Mouse (Mus musculus) kidney, postnatal 4 days (tissue): ENCODE results near the gene Trim65.

Source experiments
- DNase-seq, 2 experiments: peaks; one replicate each; pipeline ENCODE4 v3.0.0; 2021; ENCODE audit warnings: mixed read lengths in 2 of 2

Gene Trim65

GRCm38 (mm10) chr11:116130488-116131205, at the start of gene Trim65:
TSS of gene Trim65 (minus strand) at chr11:116131128.
- DNase-seq, result peak; percentile 93 to 96

GRCm38 (mm10) chr11:116178411-116179121, 47.6 kb upstream of the Trim65 start:
- no peak for DNase-seq

- no peak for DNase-seq
These were observed 45.1 kb upstream of the Trim65 start for GRCm38 (mm10) chr11:116176010-116176409.

GRCm38 (mm10) chr11:116174775-116175448, 44.0 kb upstream of the Trim65 start:
- peak; percentile 61 to 80 for DNase-seq

GRCm38 (mm10) chr11:116171959-116172358, 41.0 kb upstream of the Trim65 start:
- DNase-seq, result no peak

- peak in 1 of 2 experiments; percentile 14 for DNase-seq
These were observed 39.3 kb upstream of the Trim65 start for GRCm38 (mm10) chr11:116170003-116170800.

GRCm38 (mm10) chr11:116169214-116169613, 38.3 kb upstream of the Trim65 start:
- no peak for DNase-seq

GRCm38 (mm10) chr11:116167884-116168439, 37.0 kb upstream of the Trim65 start, which contains the start of gene Fbf1:
TSS of gene Fbf1 (minus strand) at chr11:116168166.
- DNase-seq, result peak; percentile 96 to 97

- no peak for DNase-seq
These were observed 36.3 kb upstream of the Trim65 start for GRCm38 (mm10) chr11:116167232-116167631.

GRCm38 (mm10) chr11:116163002-116163401, 32.1 kb upstream of the Trim65 start:
- peak in 1 of 2 experiments; percentile 61 for DNase-seq

GRCm38 (mm10) chr11:116162146-116162545, 31.2 kb upstream of the Trim65 start:
- DNase-seq, result peak in 1 of 2 experiments; percentile 23

- no peak for DNase-seq
These were observed 30.4 kb upstream of the Trim65 start for GRCm38 (mm10) chr11:116161312-116161711.

- no peak for DNase-seq
These were observed 20.0 kb upstream of the Trim65 start for GRCm38 (mm10) chr11:116150960-116151359.

- DNase-seq, result no peak
These were observed 18.4 kb upstream of the Trim65 start for GRCm38 (mm10) chr11:116149341-116149740.

- no peak for DNase-seq
These were observed 17.9 kb upstream of the Trim65 start for GRCm38 (mm10) chr11:116148761-116149221.

- peak; percentile 41 to 59 for DNase-seq
These were observed 15.5 kb upstream of the Trim65 start for GRCm38 (mm10) chr11:116146294-116146985.

GRCm38 (mm10) chr11:116145481-116146293, 14.8 kb upstream of the Trim65 start:
- DNase-seq, result no peak

GRCm38 (mm10) chr11:116143468-116143867, 12.5 kb upstream of the Trim65 start:
- no peak for DNase-seq

- no peak for DNase-seq
These were observed 11.5 kb upstream of the Trim65 start for GRCm38 (mm10) chr11:116142211-116142991.
